Mouse (Mus musculus) spleen, postnatal 36 days (tissue): ENCODE data around the gene Plgrkt.
A peak's percentile ranks its signal among the peaks of the same experiment; 100 is the strongest.

Experiments used
- DNase-seq, 2 experiments: peaks; one replicate each; pipeline ENCODE4 v3.0.0; 2022; ENCODE audit warnings: low spot score in 2 of 2, mixed read lengths in 1 of 2

Plgrkt gene

GRCm38 (mm10) chr19:29383368-29383767, 16.2 kb upstream of the Plgrkt start:
- DNase-seq, result no peak

GRCm38 (mm10) chr19:29379839-29380603, 12.8 kb upstream of the Plgrkt start:
- DNase-seq, result no peak

- no peak for DNase-seq
Measured at GRCm38 (mm10) chr19:29376382-29376781, 9.2 kb upstream of the Plgrkt start.

GRCm38 (mm10) chr19:29374947-29375346, 7.8 kb upstream of the Plgrkt start:
- DNase-seq, result no peak

- no peak for DNase-seq
Measured at GRCm38 (mm10) chr19:29373438-29373837, 6.2 kb upstream of the Plgrkt start.

GRCm38 (mm10) chr19:29372621-29373020, 5.4 kb upstream of the Plgrkt start:
- no peak for DNase-seq

GRCm38 (mm10) chr19:29372138-29372537, 4.9 kb upstream of the Plgrkt start:
- DNase-seq, result no peak

- no peak for DNase-seq
Measured at GRCm38 (mm10) chr19:29371284-29372081, 4.3 kb upstream of the Plgrkt start.

- no peak for DNase-seq
Measured at GRCm38 (mm10) chr19:29370545-29371283, 3.5 kb upstream of the Plgrkt start.

- DNase-seq, result no peak
Measured at GRCm38 (mm10) chr19:29370112-29370511, 2.9 kb upstream of the Plgrkt start.

GRCm38 (mm10) chr19:29368671-29369309, 1.6 kb upstream of the Plgrkt start:
- peak in 1 of 2 experiments; percentile 41 for DNase-seq

- DNase-seq, result no peak
Measured at GRCm38 (mm10) chr19:29368041-29368440, 851 bp upstream of the Plgrkt start.

GRCm38 (mm10) chr19:29366226-29366968, 793 bp downstream of the Plgrkt start:
- peak in 1 of 2 experiments; percentile 38 for DNase-seq

- peak; percentile 64 to 71 for DNase-seq
Measured at GRCm38 (mm10) chr19:29365105-29365504, 2.1 kb downstream of the Plgrkt start.

GRCm38 (mm10) chr19:29364076-29364475, 3.1 kb downstream of the Plgrkt start:
- DNase-seq, result peak; percentile 79 to 80

- DNase-seq, result no peak
Measured at GRCm38 (mm10) chr19:29363557-29363956, 3.6 kb downstream of the Plgrkt start.

- DNase-seq, result no peak
Measured at GRCm38 (mm10) chr19:29362173-29362930, 4.8 kb downstream of the Plgrkt start.

GRCm38 (mm10) chr19:29361468-29362130, 5.6 kb downstream of the Plgrkt start:
- peak; percentile 91 to 93 for DNase-seq

GRCm38 (mm10) chr19:29360251-29360650, 6.9 kb downstream of the Plgrkt start:
- no peak for DNase-seq

- no peak for DNase-seq
Measured at GRCm38 (mm10) chr19:29356281-29356680, 10.9 kb downstream of the Plgrkt start.
